Mouse (Mus musculus) G1E (cell line): ENCODE results near the gene Pmfbp1. TPM values are rescaled to one million over a fixed set of nuclear protein-coding genes. Genes with fewer than 3 reads are reported as not detected.
"Not testable (repeated sequence)": the region's sequence is repeated elsewhere in the genome, so short reads cannot be mapped to it uniquely, and the experiment has no call there.

Experiments
- ATAC-seq: 2 replicates; pipeline ENCODE4 v1.8.0; 2016; ENCODE audit warnings: mild to moderate bottlenecking; ENCODE audit not compliant: insufficient number of reproducible peaks, poor library complexity, low FRiP score, severe bottlenecking; ENCODE audit errors: extremely low read depth
- DNase-seq: peaks from one replicate; pipeline ENCODE4 v3.0.0; 2012; ENCODE audit warnings: low spot score
- H3K27me3 ChIP-seq: 2 replicates; pipeline ENCODE4 v1.6.1; 2012; ENCODE audit warnings: mild to moderate bottlenecking, low read length, inconsistent platforms; ENCODE audit not compliant: insufficient read depth
- H3K36me3 ChIP-seq: replicated peaks from 2 replicates; pipeline ENCODE3; 2012; ENCODE audit warnings: mild to moderate bottlenecking, inconsistent platforms
- H3K4me1 ChIP-seq: 2 replicates; pipeline ENCODE4 v1.6.1; 2012; ENCODE audit warnings: low read depth, low read length, inconsistent platforms, mixed read lengths; ENCODE audit not compliant: insufficient read depth
- H3K4me3 ChIP-seq: 2 replicates; pipeline ENCODE4 v1.5.1; 2012; ENCODE audit warnings: low read depth, mild to moderate bottlenecking, inconsistent platforms, low read length, moderate library complexity, mixed read lengths
- H3K9me3 ChIP-seq: replicated peaks from 2 replicates; pipeline ENCODE4 v1.6.1; 2012; ENCODE audit warnings: inconsistent platforms
- CTCF ChIP-seq: IDR thresholded peaks from 2 replicates; pipeline ENCODE4 v1.5.1; 2012; ENCODE audit warnings: low read depth, low read length, inconsistent platforms, mixed read lengths
- GATA1 ChIP-seq: IDR thresholded peaks from 2 replicates; pipeline ENCODE4 v1.6.1; 2012; ENCODE audit warnings: borderline replicate concordance, low read length, inconsistent platforms, mixed read lengths
- GATA2 ChIP-seq: IDR thresholded peaks from 2 replicates; pipeline ENCODE4 v1.6.1; 2012; ENCODE audit warnings: low read depth, low read length, inconsistent platforms, borderline replicate concordance
- POLR2AphosphoS5 ChIP-seq: IDR thresholded peaks from 2 replicates; pipeline ENCODE4 v1.6.1; 2012; ENCODE audit warnings: low read depth, low read length, inconsistent platforms; ENCODE audit not compliant: insufficient replicate concordance
- TAL1 ChIP-seq: conservative IDR thresholded peaks from 2 replicates; pipeline ENCODE4 v1.6.1; 2012; ENCODE audit warnings: low read depth, low read length, inconsistent platforms, mixed read lengths
- polyA plus RNA-seq: library from polyadenylated mRNA; stranded (reverse); fragments of >175 nt; gene quantifications from 2 replicates; pipeline ENCODE4 v1.2.3, GENCODE M21; 2012
- total RNA-seq, 2 experiments: library from RNA; stranded (forward) in 1 of 2; stranded (reverse) in 1 of 2; fragments of 200-1000 nt in 1 of 2; fragments of >200 nt in 1 of 2; fragmentation: Nextera tagmentation in 1 of 2; gene quantifications; 2 replicates each; pipeline ENCODE4 v1.2.3; 2014 to 2017

Pmfbp1 gene
- not detected in 2 replicates for total RNA-seq (2014; fragmentation: Nextera tagmentation)
- total RNA-seq (2017): 0.05 TPM in 1 of 2 replicates, not detected in the other
- not detected in 2 replicates for polyA plus RNA-seq

DNA sequence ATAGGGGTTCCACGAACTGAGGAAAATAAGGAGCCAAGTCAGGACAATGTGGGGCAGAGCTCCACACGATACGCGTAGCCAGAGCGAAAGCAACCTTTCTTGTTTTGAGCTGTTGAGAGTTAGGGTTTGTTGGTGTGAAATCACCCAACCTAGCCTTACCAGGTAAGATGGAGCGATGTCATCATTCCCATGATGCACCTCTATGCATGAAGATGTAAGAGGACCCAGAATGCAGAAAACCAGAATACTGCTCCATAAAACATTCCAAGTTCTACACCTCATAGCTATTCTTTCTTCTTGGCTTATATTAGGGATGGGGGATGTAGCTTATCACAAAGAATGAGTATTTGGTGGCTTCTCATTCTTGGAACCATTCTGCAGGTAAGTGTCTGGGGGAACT lies at the start of gene Pmfbp1:
TSS of gene Pmfbp1 (plus strand) at position 301 of the 400 bp plus-strand sequence.
- TF ChIP-seq GATA2 (no peak), CTCF (no peak), TAL1 (no peak), POLR2AphosphoS5 (no peak), GATA1 (no peak)
- no peaks in the 10 kb centered on the region for H3K27me3 ChIP-seq
- DNase-seq: no peak
- H3K4me3 ChIP-seq: no peak within 1 kb of the TSS
- H3K9me3 ChIP-seq: peaks cover 26% of the 10 kb centered on the region
- H3K4me1 ChIP-seq: no peaks in the 10 kb centered on the region
- ATAC-seq: no peak
- no peaks in the 10 kb centered on the region for H3K36me3 ChIP-seq

GRCm38 (mm10) chr8:109446896-109447295 lies 46.9 kb upstream of the Pmfbp1 start:
- H3K36me3 ChIP-seq, DNase-seq, H3K4me1 ChIP-seq, H3K4me3 ChIP-seq, ATAC-seq, H3K27me3 ChIP-seq: not testable (repeated sequence)
- H3K9me3 ChIP-seq: peaks cover 16% of the 10 kb centered on the region

DNA sequence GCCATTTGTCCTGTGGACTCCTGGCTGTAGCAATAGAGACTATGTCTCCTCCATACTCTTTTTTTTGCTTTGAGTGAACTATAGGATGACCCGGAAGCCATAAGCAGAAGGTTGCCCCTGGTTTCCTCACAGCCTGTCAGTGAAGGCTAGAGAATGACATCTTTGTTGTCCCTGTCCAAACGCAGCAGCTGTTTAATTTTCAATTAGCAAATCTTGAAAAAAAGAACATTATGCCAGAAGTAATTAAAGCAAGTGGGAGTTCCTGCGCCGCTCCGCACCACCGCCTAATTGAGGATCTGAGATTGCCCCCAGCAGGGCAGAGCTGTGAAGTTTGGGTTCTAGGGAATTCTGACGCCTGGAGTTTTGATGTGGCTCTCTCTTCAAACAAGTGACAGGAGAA lies 42.8 kb upstream of the Pmfbp1 start:
- DNase-seq: no peak
- Histone ChIP-seq H3K27me3 (no peaks in the 10 kb centered on the region), H3K4me1 (no peaks in the 10 kb centered on the region), H3K4me3 (no peak overlapping the region), H3K9me3 (peaks cover 32% of the 10 kb centered on the region), H3K36me3 (no peaks in the 10 kb centered on the region)
- TF ChIP-seq CTCF: no peak
- TF ChIP-seq GATA1: no peak
- TF ChIP-seq POLR2AphosphoS5: no peak
- TF ChIP-seq TAL1: no peak
- no peak for TF ChIP-seq GATA2
- no peak for ATAC-seq

- Histone ChIP-seq H3K27me3 (no peaks in the 10 kb centered on the region), H3K4me1 (no peaks in the 10 kb centered on the region), H3K36me3 (no peaks in the 10 kb centered on the region), H3K9me3 (peaks cover 56% of the 10 kb centered on the region), H3K4me3 (no peak overlapping the region)
- DNase-seq (no peak), ATAC-seq (no peak)
- TF ChIP-seq POLR2AphosphoS5 (no peak), CTCF (no peak), GATA2 (no peak), TAL1 (no peak), GATA1 (no peak)
These were observed 38.7 kb upstream of the Pmfbp1 start for GRCm38 (mm10) chr8:109455113-109455512.

DNA sequence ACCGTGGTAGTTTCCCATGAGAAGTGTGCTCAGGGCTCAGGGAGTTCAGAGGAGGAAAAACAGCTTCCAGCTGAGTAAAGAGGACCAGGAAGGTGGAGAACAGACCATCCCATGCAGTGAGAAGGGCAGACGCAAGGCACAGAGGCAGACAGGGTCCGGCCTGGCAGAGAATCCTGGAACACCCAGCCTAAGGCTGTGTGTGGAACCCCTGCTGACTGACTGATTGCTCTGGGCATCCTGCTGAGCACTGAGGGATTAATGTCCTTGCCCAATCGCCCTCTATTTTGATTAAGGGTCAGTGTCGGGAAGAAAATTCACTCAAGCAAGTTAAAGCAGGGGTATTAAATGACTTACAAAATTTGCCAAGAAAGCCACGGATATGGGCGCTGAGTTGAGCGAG lies 36.4 kb upstream of the Pmfbp1 start:
- DNase-seq (no peak), ATAC-seq (no peak)
- H3K9me3 ChIP-seq: peaks cover 67% of the 10 kb centered on the region
- TF ChIP-seq TAL1 (no peak), GATA2 (no peak), CTCF (no peak), POLR2AphosphoS5 (no peak), GATA1 (no peak)
- H3K4me1 ChIP-seq: no peaks in the 10 kb centered on the region
- H3K36me3 ChIP-seq: no peaks in the 10 kb centered on the region
- no peaks in the 10 kb centered on the region for H3K27me3 ChIP-seq
- no peak overlapping the region for H3K4me3 ChIP-seq

GRCm38 (mm10) chr8:109458580-109458979 lies 35.2 kb upstream of the Pmfbp1 start:
- H3K27me3 ChIP-seq: no peaks in the 10 kb centered on the region
- TF ChIP-seq TAL1: no peak
- no peak for TF ChIP-seq POLR2AphosphoS5
- TF ChIP-seq GATA2: no peak
- TF ChIP-seq CTCF: no peak
- no peak for TF ChIP-seq GATA1
- H3K36me3 ChIP-seq: no peaks in the 10 kb centered on the region
- H3K9me3 ChIP-seq: peaks cover 70% of the 10 kb centered on the region
- DNase-seq: no peak
- H3K4me3 ChIP-seq: no peak overlapping the region
- no peak for ATAC-seq
- H3K4me1 ChIP-seq: no peaks in the 10 kb centered on the region

DNA sequence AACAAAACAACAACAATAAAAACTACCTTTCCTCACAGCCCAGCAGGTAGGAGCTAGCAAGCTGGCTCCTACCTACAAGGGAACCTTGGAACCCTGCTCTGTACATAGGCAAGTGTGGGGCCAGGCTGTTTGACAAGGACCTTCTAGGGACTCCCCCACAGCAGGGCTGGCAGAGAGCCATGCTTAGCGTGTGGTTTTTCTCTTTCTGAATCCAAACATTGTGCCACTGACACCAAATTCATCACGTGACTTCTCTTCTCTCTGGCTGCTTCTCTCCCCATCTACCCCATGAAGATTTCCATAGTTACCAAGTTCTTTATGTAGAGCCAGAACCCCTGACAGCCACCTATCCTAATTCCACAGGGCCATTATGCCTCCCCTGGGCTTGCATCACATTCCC lies 30.8 kb upstream of the Pmfbp1 start:
- ATAC-seq (no peak), DNase-seq (no peak)
- Histone ChIP-seq H3K27me3 (no peaks in the 10 kb centered on the region), H3K4me3 (no peak overlapping the region), H3K9me3 (peaks cover 62% of the 10 kb centered on the region), H3K36me3 (no peaks in the 10 kb centered on the region), H3K4me1 (no peaks in the 10 kb centered on the region)
- TF ChIP-seq CTCF (no peak), GATA2 (no peak), GATA1 (no peak), TAL1 (no peak), POLR2AphosphoS5 (no peak)
